Mouse (Mus musculus) midbrain, embryonic 16.5 days (tissue): ENCODE measurements around the gene Cnn1. TPM values are rescaled to one million over a fixed set of nuclear protein-coding genes. Genes with fewer than 3 reads are reported as not detected.
"Not testable (repeated sequence)": the region's sequence is repeated elsewhere in the genome, so short reads cannot be mapped to it uniquely, and the experiment has no call there.

Source experiments
- ATAC-seq: fragments of 200-750 bp; cut with Nextera tagmentation; 2 replicates; pipeline ENCODE4 v1.8.0; 2017; ENCODE audit warnings: moderate TSS enrichment
- H3K27ac ChIP-seq: fragments of 300-500 bp; sonication (generic); 2 replicates; pipeline ENCODE4 v1.5.1; 2014; ENCODE audit warnings: mild to moderate bottlenecking, low read length, mixed read lengths
- H3K27me3 ChIP-seq: fragments of 300-500 bp; sonication (generic); 2 replicates; pipeline ENCODE4 v1.6.1; 2014; ENCODE audit warnings: low read depth, low read length, mixed read lengths; ENCODE audit not compliant: control insufficient read depth, insufficient read depth
- H3K36me3 ChIP-seq: fragments of 300-500 bp; sonication (generic); 2 replicates; pipeline ENCODE4 v1.6.1; 2014; ENCODE audit warnings: mild to moderate bottlenecking, low read length, moderate library complexity, mixed read lengths; ENCODE audit not compliant: control insufficient read depth, insufficient read depth
- H3K4me1 ChIP-seq: fragments of 300-500 bp; sonication (generic); 2 replicates; pipeline ENCODE4 v1.6.1; 2014; ENCODE audit warnings: mild to moderate bottlenecking, low read length, mixed read lengths; ENCODE audit not compliant: control insufficient read depth, insufficient read depth
- H3K4me2 ChIP-seq: fragments of 300-500 bp; sonication (generic); 2 replicates; pipeline ENCODE4 v1.6.1; 2014; ENCODE audit warnings: mild to moderate bottlenecking, low read length, mixed read lengths
- H3K4me3 ChIP-seq: fragments of 300-500 bp; sonication (generic); 2 replicates; pipeline ENCODE4 v1.5.1; 2014; ENCODE audit warnings: low read depth, mild to moderate bottlenecking, low read length, moderate library complexity, mixed read lengths
- H3K9ac ChIP-seq: fragments of 300-500 bp; sonication (generic); 2 replicates; pipeline ENCODE4 v1.6.1; 2014; ENCODE audit warnings: low read depth, low read length, mixed read lengths
- H3K9me3 ChIP-seq: fragments of 300-500 bp; sonication (generic); replicated peaks from 2 replicates; pipeline ENCODE4 v1.6.1; 2014; ENCODE audit warnings: mild to moderate bottlenecking, low read length, mixed read lengths; ENCODE audit not compliant: control insufficient read depth, poor library complexity, severe bottlenecking
- WGBS: fragments of 180-500 bp; shearing (Covaris S2); extraction: QIAGEN DNeasy Blood & Tissue Kit; methylation state at CpG from one replicate; pipeline ENCODE4 v1.1.7; 2014; 5-methylcytosine and 5-hydroxymethylcytosine counted together
- polyA plus RNA-seq: library from polyadenylated mRNA; unstranded; fragments of >200 nt; fragmentation: Nextera tagmentation; extraction: Ambion mirVana; gene quantifications from 2 replicates; pipeline ENCODE4 v1.2.1, GENCODE M21; 2015

Gene Cnn1
- polyA plus RNA-seq, 1 experiment from 2014 or later: 0.88 TPM

DNA sequence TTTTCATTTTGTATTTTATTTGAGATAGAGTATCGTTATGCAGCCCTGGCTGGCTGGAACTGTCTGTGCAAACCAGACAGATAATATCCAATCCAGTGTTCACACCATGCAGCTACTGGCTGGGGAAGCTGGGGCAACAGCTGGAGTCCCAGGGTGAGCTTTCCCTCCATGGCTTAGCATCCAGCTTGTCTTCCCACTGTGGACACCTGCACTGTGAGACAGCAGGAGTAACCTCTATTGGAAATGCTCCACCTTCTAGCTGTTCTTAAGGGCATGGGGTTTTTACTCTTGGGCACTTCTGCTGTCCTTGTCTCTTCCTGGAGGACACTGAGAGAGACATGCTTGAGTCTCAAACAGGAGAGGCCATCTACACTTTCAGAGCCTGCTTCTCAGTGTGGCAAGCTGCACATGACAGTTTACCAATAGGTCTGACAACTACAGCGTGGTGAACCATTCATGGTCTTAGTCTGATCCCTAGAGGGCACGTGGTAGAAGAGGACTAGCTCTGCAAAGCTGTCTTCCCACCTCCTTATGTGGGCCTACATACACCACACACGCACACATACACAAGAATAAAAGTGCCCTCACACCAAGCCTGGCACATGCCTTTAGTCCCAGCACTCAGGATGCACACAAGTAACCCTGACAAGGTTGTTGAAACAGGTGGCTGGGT, 29.0 kb upstream of the Cnn1 start:
- WGBS: 61% methylated on average over 4 of the region's 4 CpGs
- peak; percentile 27 for ATAC-seq
- Histone ChIP-seq H3K27me3 (no peaks in the 10 kb centered on the region), H3K36me3 (peaks cover 13% of the 10 kb centered on the region), H3K27ac (peak overlapping the region; percentile 98), H3K4me1 (peaks cover 12% of the 10 kb centered on the region), H3K4me2 (peak overlapping the region; percentile 69), H3K4me3 (peak overlapping the region; percentile 71), H3K9me3 (no peaks in the 10 kb centered on the region), H3K9ac (peak overlapping the region; percentile 57)

DNA sequence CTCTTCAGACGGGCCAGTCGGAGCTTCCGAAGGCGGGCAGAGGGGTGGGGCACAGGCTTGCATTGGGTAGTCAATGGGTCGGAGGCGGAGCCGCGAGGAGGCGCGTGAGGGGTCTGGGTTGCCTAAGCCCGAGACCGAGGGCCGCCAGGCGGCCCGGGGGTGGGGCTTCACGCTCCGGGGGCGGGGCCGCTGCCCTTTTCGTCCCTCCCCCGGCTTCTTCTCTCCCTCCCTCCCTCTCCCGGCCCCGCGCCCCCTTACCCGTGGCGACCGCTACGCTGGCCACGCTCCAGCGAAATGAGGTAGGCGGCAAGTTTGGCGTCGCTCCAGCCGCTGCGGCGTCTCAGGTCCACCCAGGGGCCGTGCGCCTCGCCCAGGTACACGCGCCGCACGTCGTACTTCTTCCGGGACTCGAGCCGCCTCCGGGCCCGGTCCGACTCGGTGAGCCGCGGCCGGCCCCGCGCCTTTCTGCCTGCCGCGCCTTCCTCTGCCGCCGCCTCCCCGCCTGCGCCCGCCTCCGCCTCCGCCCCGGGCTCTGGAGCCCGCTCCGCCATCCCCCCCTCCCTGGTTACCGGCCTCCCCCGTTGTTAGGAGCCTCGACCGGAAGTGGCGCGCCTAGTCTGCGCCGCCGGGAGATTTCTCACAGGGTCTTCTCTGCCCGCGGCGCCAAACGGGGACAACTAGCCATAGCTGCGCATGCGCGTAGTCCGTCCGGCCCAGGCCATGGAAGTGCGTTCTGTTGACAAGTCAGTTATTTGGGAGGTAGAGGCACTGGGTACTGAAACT, 28.0 kb upstream of the Cnn1 start, which contains the start of the genes Gm49318 and Zfp653:
TSS of gene Gm49318 (minus strand) at position 469 of the 783 bp plus-strand sequence.
TSS of gene Zfp653 (minus strand) at position 586 of the 783 bp plus-strand sequence.
- Histone ChIP-seq H3K9ac (peak within 1 kb of the TSS; percentile 94), H3K4me2 (peak within 1 kb of the TSS; percentile 69), H3K27ac (peak within 1 kb of the TSS; percentile 98), H3K9me3 (no peaks in the 10 kb centered on the region), H3K4me1 (peaks cover 12% of the 10 kb centered on the region), H3K4me3 (peak within 1 kb of the TSS; percentile 71), H3K36me3 (peaks cover 5% of the 10 kb centered on the region; the same call in 1 of the 2 replicates), H3K27me3 (no peaks in the 10 kb centered on the region)
- under 1% methylated on average over 72 of the region's 87 CpGs for WGBS
- ATAC-seq: peak; percentile 99

DNA sequence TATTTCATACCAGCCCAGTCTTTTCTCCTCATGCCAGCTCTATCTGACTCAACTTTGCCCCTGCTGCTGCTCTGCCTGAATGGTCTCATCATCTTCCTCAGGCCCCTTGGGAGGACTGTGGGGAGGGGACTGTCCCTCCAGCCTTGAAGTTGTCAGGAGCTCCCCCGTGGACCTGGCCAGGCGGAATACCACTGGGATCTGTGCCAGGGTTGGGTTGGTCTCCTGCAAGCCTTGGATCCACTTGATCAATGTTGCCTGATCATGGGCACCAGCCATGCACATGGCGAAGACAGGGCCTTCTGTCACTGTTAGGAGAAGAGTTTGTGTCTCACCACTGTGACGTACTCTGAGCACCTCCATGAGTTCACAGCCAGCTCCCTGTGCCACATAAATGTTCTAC, 26.7 kb upstream of the Cnn1 start:
- no peak overlapping the region for H3K27ac ChIP-seq
- H3K4me3 ChIP-seq: no peak overlapping the region
- WGBS: 94% methylated on average over 4 of the region's 4 CpGs
- H3K9me3 ChIP-seq: no peaks in the 10 kb centered on the region
- H3K9ac ChIP-seq: no peak overlapping the region
- H3K4me1 ChIP-seq: peaks cover 12% of the 10 kb centered on the region
- H3K4me2 ChIP-seq: no peak overlapping the region
- ATAC-seq: no peak
- H3K36me3 ChIP-seq: peaks cover 10% of the 10 kb centered on the region; the same call in 1 of the 2 replicates
- H3K27me3 ChIP-seq: no peaks in the 10 kb centered on the region

DNA sequence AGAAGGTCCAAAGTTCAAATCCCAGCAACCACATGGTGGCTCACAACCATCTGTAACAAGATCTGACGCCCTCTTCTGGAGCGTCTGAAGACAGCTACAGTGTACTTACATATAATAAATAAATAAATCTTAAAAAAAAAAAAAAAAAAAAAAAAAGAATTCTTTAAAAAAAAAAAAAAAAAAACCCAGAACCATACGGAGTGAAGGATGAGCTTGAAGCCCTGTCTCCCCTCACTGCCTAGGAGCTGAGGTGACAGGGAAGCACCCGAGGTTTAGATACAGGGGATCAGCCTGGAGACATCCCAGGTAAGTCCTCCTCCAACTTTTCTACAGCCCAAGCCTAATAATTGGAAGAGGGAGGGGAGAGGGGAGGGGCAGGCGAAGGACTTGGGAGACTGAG, 23.2 kb upstream of the Cnn1 start:
- not testable (repeated sequence) for H3K27me3 ChIP-seq, H3K4me2 ChIP-seq, H3K4me1 ChIP-seq, H3K9me3 ChIP-seq, H3K36me3 ChIP-seq, ATAC-seq, H3K27ac ChIP-seq, H3K4me3 ChIP-seq, H3K9ac ChIP-seq
- WGBS: 76% methylated on average over 5 of the region's 5 CpGs

DNA sequence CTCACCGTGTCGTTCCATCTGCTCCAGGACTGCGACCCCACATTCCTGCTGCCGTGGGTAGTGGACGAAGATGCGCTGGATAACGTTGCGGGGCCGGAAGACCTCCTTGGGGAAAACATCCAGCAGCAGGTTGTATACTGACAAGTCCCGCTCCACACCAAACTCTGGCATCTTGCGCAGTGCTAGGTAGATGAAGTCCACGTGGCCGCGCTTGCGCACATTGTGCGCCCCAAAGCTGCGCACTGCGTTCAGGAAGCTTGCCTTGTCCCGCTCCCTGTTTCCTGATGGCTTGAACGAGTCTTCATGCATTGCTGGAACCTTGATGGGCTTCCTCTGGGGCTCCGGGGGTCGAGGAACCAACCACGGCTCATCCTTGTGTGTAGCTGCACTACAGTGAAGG, 22.8 kb upstream of the Cnn1 start:
- Histone ChIP-seq H3K4me3 (no peak overlapping the region), H3K4me2 (no peak overlapping the region), H3K27me3 (no peaks in the 10 kb centered on the region), H3K27ac (no peak overlapping the region), H3K36me3 (peaks cover 7% of the 10 kb centered on the region), H3K4me1 (no peaks in the 10 kb centered on the region), H3K9me3 (no peaks in the 10 kb centered on the region), H3K9ac (no peak overlapping the region)
- no peak for ATAC-seq
- WGBS: 96% methylated on average over 23 of the region's 23 CpGs

DNA sequence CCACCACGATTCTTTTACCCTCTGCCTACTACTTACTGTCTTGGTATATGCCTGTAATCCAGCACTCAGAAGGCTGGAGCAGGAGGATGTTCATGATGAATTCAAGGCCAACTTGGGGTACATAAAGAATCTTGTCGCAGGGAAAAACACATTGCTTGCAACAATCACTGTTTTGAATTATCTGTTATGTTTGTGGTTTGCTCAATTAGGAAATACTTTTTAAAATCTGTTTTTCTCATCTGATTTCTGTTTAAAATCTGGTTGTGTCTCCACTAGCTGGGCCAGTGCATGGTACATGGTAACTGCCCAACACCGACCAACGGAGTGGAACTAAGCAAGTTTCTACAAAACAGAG, 14.4 kb upstream of the Cnn1 start:
- peaks cover 16% of the 10 kb centered on the region for H3K4me1 ChIP-seq
- H3K4me2 ChIP-seq: peak overlapping the region; percentile 74
- H3K36me3 ChIP-seq: no peaks in the 10 kb centered on the region
- no peaks in the 10 kb centered on the region for H3K9me3 ChIP-seq
- H3K9ac ChIP-seq: peak overlapping the region; percentile 79
- no peak for ATAC-seq
- 37% methylated on average over 4 of the region's 4 CpGs for WGBS
- peak overlapping the region; percentile 81 for H3K27ac ChIP-seq
- peak overlapping the region; percentile 83 for H3K4me3 ChIP-seq
- no peaks in the 10 kb centered on the region for H3K27me3 ChIP-seq

DNA sequence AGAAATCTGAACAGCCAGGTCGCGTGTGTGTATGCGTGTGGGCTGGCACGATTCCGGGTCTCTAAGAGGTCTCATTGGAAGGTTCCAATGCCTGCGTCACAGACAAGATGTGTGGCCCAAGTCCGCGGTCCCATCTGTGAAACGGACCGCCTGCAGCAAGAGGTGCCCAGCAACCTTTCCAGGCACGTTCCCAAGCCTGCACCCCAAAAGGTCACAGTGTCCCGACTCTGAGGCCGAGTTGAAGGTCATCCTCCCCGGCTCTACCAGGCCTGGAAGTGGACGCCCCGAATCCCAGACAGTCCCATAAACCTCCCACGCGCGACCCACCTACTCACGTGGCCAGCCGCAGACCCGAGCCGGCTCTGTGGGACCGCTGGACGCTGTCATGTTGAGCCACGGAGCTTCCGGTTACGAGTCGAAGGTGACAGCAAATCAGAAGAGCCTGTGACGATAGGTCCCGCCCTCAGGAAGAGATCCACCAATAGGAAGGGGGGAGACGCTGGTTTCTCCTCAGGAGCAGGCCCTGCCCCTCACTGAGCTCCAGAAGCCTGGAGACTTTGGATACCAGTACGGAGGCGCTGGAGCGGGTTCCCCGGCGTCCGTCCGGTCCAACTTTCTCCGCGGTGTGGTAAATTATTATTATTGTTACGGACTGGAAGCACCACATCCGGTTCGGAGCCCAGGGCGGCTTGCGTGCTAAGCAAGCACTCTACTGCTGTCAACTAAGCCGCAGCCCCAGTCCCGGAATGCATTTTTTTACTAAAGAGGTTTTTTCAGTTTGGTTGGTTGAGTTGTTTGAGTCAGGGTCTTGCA, 13.8 kb upstream of the Cnn1 start, which contains the start of gene Ecsit:
TSS of gene Ecsit (minus strand) at position 417 of the 813 bp plus-strand sequence.
- under 1% methylated on average over 48 of the region's 48 CpGs for WGBS
- Histone ChIP-seq H3K9ac (peak within 1 kb of the TSS; percentile 79), H3K27me3 (no peaks in the 10 kb centered on the region), H3K27ac (peak within 1 kb of the TSS; percentile 81), H3K4me1 (peaks cover 16% of the 10 kb centered on the region), H3K36me3 (no peaks in the 10 kb centered on the region), H3K4me2 (peak within 1 kb of the TSS; percentile 74), H3K9me3 (no peaks in the 10 kb centered on the region), H3K4me3 (peak within 1 kb of the TSS; percentile 83)
- peak; percentile 99 for ATAC-seq

DNA sequence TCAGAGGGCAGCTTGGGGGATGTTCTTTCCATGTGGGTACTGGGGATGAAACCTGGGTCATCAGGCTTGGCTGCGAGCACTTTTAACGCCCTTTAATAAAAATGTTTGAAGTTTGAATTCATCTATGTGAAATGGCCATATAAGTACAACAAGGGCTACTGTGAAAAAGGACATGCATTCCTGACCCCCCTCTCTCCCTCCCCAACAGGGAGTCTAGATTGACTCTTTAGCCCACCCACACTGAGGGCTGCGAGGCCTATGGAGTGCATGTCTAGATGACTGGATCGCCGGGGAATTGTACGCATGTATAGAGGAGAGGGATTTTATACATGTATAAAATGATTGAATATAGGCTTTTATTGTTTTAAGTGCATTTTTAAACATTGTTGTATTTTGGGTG, 13.0 kb upstream of the Cnn1 start:
- H3K36me3 ChIP-seq: no peaks in the 10 kb centered on the region
- H3K9ac ChIP-seq: peak overlapping the region; percentile 78
- H3K4me1 ChIP-seq: peaks cover 16% of the 10 kb centered on the region
- H3K27me3 ChIP-seq: no peaks in the 10 kb centered on the region
- H3K27ac ChIP-seq: peak overlapping the region; percentile 81
- no peak for ATAC-seq
- 85% methylated on average over 6 of the region's 6 CpGs for WGBS
- H3K4me3 ChIP-seq: peak overlapping the region; percentile 83
- no peaks in the 10 kb centered on the region for H3K9me3 ChIP-seq
- peak overlapping the region; percentile 74 for H3K4me2 ChIP-seq
